Mouse (Mus musculus) heart, embryonic 10.5 days (tissue): ENCODE results near the gene Tmed6. TPM values are rescaled to one million over a fixed set of nuclear protein-coding genes. Genes with fewer than 3 reads are reported as not detected.
"Not testable (repeated sequence)": the region's sequence is repeated elsewhere in the genome, so short reads cannot be mapped to it uniquely, and the experiment has no call there.

ENCODE experiments used
- DNase-seq: peaks from one replicate; pipeline ENCODE4 v3.0.0-alpha.2; 2017; ENCODE audit warnings: low spot score
- H3K27ac ChIP-seq: fragments of 300-500 bp; sonication (generic); 2 replicates; pipeline ENCODE4 v1.5.1; 2016; ENCODE audit warnings: mild to moderate bottlenecking
- H3K27me3 ChIP-seq: fragments of 300-500 bp; sonication (generic); 2 replicates; pipeline ENCODE4 v1.6.1; 2016; ENCODE audit warnings: mild to moderate bottlenecking; ENCODE audit not compliant: poor library complexity, insufficient read depth, severe bottlenecking
- H3K36me3 ChIP-seq: fragments of 300-500 bp; sonication (generic); 2 replicates; pipeline ENCODE4 v1.6.1; 2016; ENCODE audit warnings: mild to moderate bottlenecking, moderate library complexity
- H3K4me1 ChIP-seq: fragments of 300-500 bp; sonication (generic); 2 replicates; pipeline ENCODE4 v1.6.1; 2016; ENCODE audit warnings: mild to moderate bottlenecking
- H3K4me3 ChIP-seq: fragments of 300-500 bp; sonication (generic); 2 replicates; pipeline ENCODE4 v1.5.1; 2016; ENCODE audit warnings: mild to moderate bottlenecking, moderate library complexity
- H3K9me3 ChIP-seq: fragments of 300-500 bp; sonication (generic); 2 replicates; pipeline ENCODE4 v1.6.1; 2016; ENCODE audit warnings: mild to moderate bottlenecking, moderate library complexity
- WGBS: fragments of 180-500 bp; shearing (Covaris S2); methylation state at CpG from one replicate; pipeline ENCODE4 v1.1.7; 2016; 5-methylcytosine and 5-hydroxymethylcytosine counted together
- polyA plus RNA-seq: library from polyadenylated mRNA; unstranded; fragments of >200 nt; fragmentation: Nextera tagmentation; extraction: Ambion mirVana; gene quantifications from 2 replicates; pipeline ENCODE4 v1.2.1, GENCODE M21; 2016

The Tmed6 gene
- 1.7 TPM in 1 of 2 replicates, not detected in the other for polyA plus RNA-seq

- no peaks in the 10 kb centered on the region for H3K9me3 ChIP-seq
- no peak within 1 kb of the TSS for H3K27ac ChIP-seq
- DNase-seq, result no peak
- peaks cover 6% of the 10 kb centered on the region; the same call in 1 of the 2 replicates for H3K4me1 ChIP-seq
- 57% methylated on average over 17 of the region's 17 CpGs for WGBS
- no peak within 1 kb of the TSS for H3K4me3 ChIP-seq
- peaks cover 20% of the 10 kb centered on the region for H3K36me3 ChIP-seq
- H3K27me3 ChIP-seq, result no peaks in the 10 kb centered on the region
Measured at GRCm38 (mm10) chr8:107065511-107066496, at the start of gene Tmed6. Tmed6 (minus strand) TSS chr8:107065644.

GRCm38 (mm10) chr8:107115008-107115320, 49.5 kb upstream of the Tmed6 start:
- H3K27ac ChIP-seq, result peak overlapping the region; percentile 74
- WGBS, result 60% methylated on average over 10 of the region's 10 CpGs
- peak overlapping the region; percentile 9; the same call in 1 of the 2 replicates for H3K4me3 ChIP-seq
- no peaks in the 10 kb centered on the region for H3K36me3 ChIP-seq
- peaks cover 24% of the 10 kb centered on the region for H3K4me1 ChIP-seq
- no peaks in the 10 kb centered on the region for H3K9me3 ChIP-seq
- H3K27me3 ChIP-seq, result no peaks in the 10 kb centered on the region
- DNase-seq, result no peak

GRCm38 (mm10) chr8:107114150-107115007, 48.9 kb upstream of the Tmed6 start:
- Histone ChIP-seq H3K36me3 (no peaks in the 10 kb centered on the region), H3K4me3 (peak overlapping the region; percentile 9; the same call in 1 of the 2 replicates), H3K27me3 (no peaks in the 10 kb centered on the region), H3K27ac (peak overlapping the region; percentile 74), H3K9me3 (no peaks in the 10 kb centered on the region), H3K4me1 (peaks cover 21% of the 10 kb centered on the region)
- DNase-seq, result no peak
- WGBS, result 45% methylated on average over 19 of the region's 19 CpGs

GRCm38 (mm10) chr8:107113209-107113608, 47.8 kb upstream of the Tmed6 start:
- Histone ChIP-seq H3K4me1 (peaks cover 19% of the 10 kb centered on the region), H3K27me3 (no peaks in the 10 kb centered on the region), H3K9me3 (no peaks in the 10 kb centered on the region), H3K4me3 (no peak overlapping the region), H3K27ac (no peak overlapping the region), H3K36me3 (no peaks in the 10 kb centered on the region)
- DNase-seq, result no peak
- 62% methylated on average over 4 of the region's 4 CpGs for WGBS

- Histone ChIP-seq H3K4me3 (no peak overlapping the region), H3K9me3 (no peaks in the 10 kb centered on the region), H3K4me1 (peaks cover 19% of the 10 kb centered on the region), H3K27ac (no peak overlapping the region), H3K36me3 (no peaks in the 10 kb centered on the region), H3K27me3 (no peaks in the 10 kb centered on the region)
- no peak for DNase-seq
- WGBS, result 88% methylated on average over 10 of the region's 11 CpGs
Measured at GRCm38 (mm10) chr8:107111340-107112105, 46.1 kb upstream of the Tmed6 start.

GRCm38 (mm10) chr8:107110629-107111330, 45.3 kb upstream of the Tmed6 start:
- Histone ChIP-seq H3K27me3 (no peaks in the 10 kb centered on the region), H3K27ac (no peak overlapping the region), H3K9me3 (no peaks in the 10 kb centered on the region), H3K4me3 (no peak overlapping the region), H3K36me3 (no peaks in the 10 kb centered on the region), H3K4me1 (peaks cover 19% of the 10 kb centered on the region)
- 79% methylated on average over 9 of the region's 9 CpGs for WGBS
- no peak for DNase-seq

- H3K27ac ChIP-seq, result no peak overlapping the region
- no peaks in the 10 kb centered on the region for H3K27me3 ChIP-seq
- H3K9me3 ChIP-seq, result no peaks in the 10 kb centered on the region
- peaks cover 16% of the 10 kb centered on the region for H3K4me1 ChIP-seq
- H3K36me3 ChIP-seq, result no peaks in the 10 kb centered on the region
- DNase-seq, result no peak
- 74% methylated on average over 5 of the region's 5 CpGs for WGBS
- H3K4me3 ChIP-seq, result no peak overlapping the region
Measured at GRCm38 (mm10) chr8:107109816-107110435, 44.5 kb upstream of the Tmed6 start.

GRCm38 (mm10) chr8:107108978-107109720, 43.7 kb upstream of the Tmed6 start:
- H3K27me3 ChIP-seq, result no peaks in the 10 kb centered on the region

GRCm38 (mm10) chr8:107108089-107108488, 42.6 kb upstream of the Tmed6 start:
- not testable (repeated sequence) for H3K4me1 ChIP-seq, H3K4me3 ChIP-seq, H3K36me3 ChIP-seq, H3K27me3 ChIP-seq, H3K27ac ChIP-seq, DNase-seq, H3K9me3 ChIP-seq
- 86% methylated on average over 5 of the region's 5 CpGs for WGBS

More at GRCm38 (mm10) chr8:107108978-107109720, 43.7 kb upstream of the Tmed6 start:
- no peak for DNase-seq
- Histone ChIP-seq H3K9me3 (no peaks in the 10 kb centered on the region), H3K4me1 (peaks cover 9% of the 10 kb centered on the region; the same call in 1 of the 2 replicates), H3K27ac (peak overlapping the region; percentile 65), H3K36me3 (no peaks in the 10 kb centered on the region), H3K4me3 (peak overlapping the region; percentile 27)
- WGBS, result 65% methylated on average over 23 of the region's 23 CpGs

- H3K4me1 ChIP-seq, result 0 out of 2 replicates have a peak, but pooled peaks cover 8% of the 10 kb centered on the region
- H3K4me3 ChIP-seq, result no peak overlapping the region
- no peaks in the 10 kb centered on the region for H3K9me3 ChIP-seq
- WGBS, result 8% methylated on average over 4 of the region's 4 CpGs
- no peaks in the 10 kb centered on the region for H3K27me3 ChIP-seq
- no peak overlapping the region for H3K27ac ChIP-seq
- H3K36me3 ChIP-seq, result no peaks in the 10 kb centered on the region
- peak; percentile 85 for DNase-seq
Measured at GRCm38 (mm10) chr8:107104547-107104946, 39.1 kb upstream of the Tmed6 start.

GRCm38 (mm10) chr8:107100635-107101034, 35.2 kb upstream of the Tmed6 start:
- 80% methylated on average over 2 of the region's 2 CpGs for WGBS
- Histone ChIP-seq H3K4me3 (no peak overlapping the region), H3K27me3 (no peaks in the 10 kb centered on the region), H3K9me3 (no peaks in the 10 kb centered on the region), H3K4me1 (0 out of 2 replicates have a peak, but pooled peaks cover 2% of the 10 kb centered on the region), H3K36me3 (no peaks in the 10 kb centered on the region), H3K27ac (no peak overlapping the region)
- no peak for DNase-seq
